Mouse (Mus musculus): Measurements from ENCODE around the gene Bcl2l1. TPM values are rescaled to one million over a fixed set of nuclear protein-coding genes. Genes with fewer than 3 reads are reported as not detected.
A peak's percentile ranks its signal among the peaks of the same experiment; 100 is the strongest.

The Bcl2l1 gene
- polyA plus RNA-seq, 1 experiment from 2014 or later, result 129 TPM

DNA sequence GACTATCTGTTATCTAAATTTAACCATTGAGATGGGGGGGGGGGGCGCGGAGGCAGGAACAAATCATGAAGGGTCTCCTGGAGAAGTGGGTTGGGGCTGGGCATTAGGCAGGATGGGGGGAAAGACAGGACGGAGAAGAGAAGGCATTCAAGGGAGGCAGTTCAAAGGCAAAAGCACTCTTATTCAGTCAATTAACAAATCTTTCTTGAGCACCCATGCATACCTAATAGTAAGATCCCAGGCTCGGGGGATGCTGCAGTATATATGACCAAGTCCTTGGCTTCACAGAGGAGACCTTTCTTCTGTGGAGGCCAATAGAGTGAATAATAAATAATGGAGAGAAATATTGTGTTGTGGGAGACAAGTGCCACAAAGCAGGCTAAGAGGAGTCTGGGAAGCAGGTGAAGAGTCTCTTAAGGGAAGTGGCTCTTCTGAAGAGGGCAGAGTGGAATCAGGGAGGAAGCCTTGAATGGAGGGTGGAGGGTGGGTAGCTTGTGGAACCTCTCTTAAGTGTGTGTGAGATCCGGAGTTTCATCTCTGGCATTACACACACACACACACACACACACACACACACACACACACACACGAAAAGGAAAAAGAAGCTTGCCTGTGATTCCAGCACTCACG, 66.4 kb downstream of the Bcl2l1 start:
- ATAC-seq (ENCODE audit: low FRiP score) (peak; percentile 40), DNase-seq (ENCODE audit: low spot score) (no peak)
- Histone ChIP-seq H3K36me3 (ENCODE audit: control insufficient read depth, insufficient read depth, low read length) (no peaks in the 10 kb centered on the region), H3K4me2 (replicated peaks; ENCODE audit: low read depth, low read length) (peak overlapping the region; percentile 37; the same call in 1 of the 2 replicates), H3K9ac (ENCODE audit: low read depth, low read length) (no peak overlapping the region), H3K9me3 (ENCODE audit: control insufficient read depth, low read length) (no peaks in the 10 kb centered on the region), H3K27me3 (ENCODE audit: control insufficient read depth, insufficient read depth, low read length) (no peaks in the 10 kb centered on the region), H3K4me3 (ENCODE audit: low read depth, low read length) (no peak overlapping the region), H3K27ac (ENCODE audit: low read depth, low read length) (no peak overlapping the region), H3K4me1 (replicated peaks; ENCODE audit: control insufficient read depth, insufficient read depth, low read length) (no peaks in the 10 kb centered on the region; the same call in 1 of the 2 replicates)
- 35% methylated on average over 7 of the region's 7 CpGs for WGBS

DNA sequence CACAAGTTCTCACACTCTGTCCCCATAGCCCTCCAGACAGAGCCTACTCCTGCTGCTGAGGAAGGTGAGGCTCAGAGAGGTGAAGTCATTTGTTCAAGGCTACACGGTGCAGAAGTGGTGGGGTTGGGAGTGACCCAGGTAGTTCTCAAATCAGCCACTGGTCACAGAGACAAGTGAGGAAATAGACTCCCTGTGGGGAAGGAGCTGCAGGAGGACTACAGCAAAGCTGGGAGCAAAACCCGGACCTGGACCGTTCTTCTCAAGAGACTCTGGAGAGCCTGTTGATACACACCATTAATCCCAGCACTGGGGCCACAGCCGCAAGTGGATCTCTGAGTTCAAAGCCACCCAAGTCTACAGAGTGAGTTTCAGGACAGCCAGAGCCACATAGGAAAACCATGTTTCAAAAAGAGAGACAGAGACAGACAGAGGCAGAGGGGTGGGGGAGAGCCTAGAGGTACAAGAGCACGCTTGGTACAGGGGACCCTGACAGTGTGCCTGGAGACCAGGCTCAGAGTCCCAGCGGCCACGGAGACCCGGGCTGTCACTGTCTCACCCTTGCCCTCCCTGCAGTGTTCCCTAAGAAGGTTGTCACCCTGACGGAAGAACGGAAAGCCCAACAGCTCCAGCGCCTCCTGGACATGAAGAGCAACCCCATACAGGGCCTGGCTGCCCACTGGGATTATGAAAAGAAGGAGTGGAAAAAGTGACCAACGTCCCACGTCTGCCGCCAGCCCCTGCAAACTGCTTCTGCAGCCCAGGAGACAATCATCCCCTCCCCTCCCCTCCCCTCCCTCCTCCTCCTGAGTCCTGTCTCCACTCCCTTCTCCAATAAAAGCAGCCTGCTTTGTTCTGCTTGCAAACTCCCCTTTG, 67.1 kb downstream of the Bcl2l1 start:
- no peaks in the 10 kb centered on the region for H3K9me3 ChIP-seq (ENCODE audit: control insufficient read depth, low read length)
- H3K4me1 ChIP-seq (replicated peaks; ENCODE audit: control insufficient read depth, insufficient read depth, low read length), result no peaks in the 10 kb centered on the region; the same call in 1 of the 2 replicates
- DNase-seq (ENCODE audit: low spot score) (peak; percentile 51), ATAC-seq (ENCODE audit: low FRiP score) (peak; percentile 62)
- H3K4me3 ChIP-seq (ENCODE audit: low read depth, low read length), result no peak overlapping the region
- 3% methylated on average over 14 of the region's 14 CpGs for WGBS
- peak overlapping the region; percentile 37 for H3K4me2 ChIP-seq (replicated peaks; ENCODE audit: low read depth, low read length)
- no peaks in the 10 kb centered on the region for H3K36me3 ChIP-seq (ENCODE audit: control insufficient read depth, insufficient read depth, low read length)
- no peak overlapping the region for H3K27ac ChIP-seq (ENCODE audit: low read depth, low read length)
- H3K9ac ChIP-seq (ENCODE audit: low read depth, low read length), result 0 out of 2 replicates have a peak overlapping the region, but pooled peaks have one; percentile 17
- no peaks in the 10 kb centered on the region for H3K27me3 ChIP-seq (ENCODE audit: control insufficient read depth, insufficient read depth, low read length)

DNA sequence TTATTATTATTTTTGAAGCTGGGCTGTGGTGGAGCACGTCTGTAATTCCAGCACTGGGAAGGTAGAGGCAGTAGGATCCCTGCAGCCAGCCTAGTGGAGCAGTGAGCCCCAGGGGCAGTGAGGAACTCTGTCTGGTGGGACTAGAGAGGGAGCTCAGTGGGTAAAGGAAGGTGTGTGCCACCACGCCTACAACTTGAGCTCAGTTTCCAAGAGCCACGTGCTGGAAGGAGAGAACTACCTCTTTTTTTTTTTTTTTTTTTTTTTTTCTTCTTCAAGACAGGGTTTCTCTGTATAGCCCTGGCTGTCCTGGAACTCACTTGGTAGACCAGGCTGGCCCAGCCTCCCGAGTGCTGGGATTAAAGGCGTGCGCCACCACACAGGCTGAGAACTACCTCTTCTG, 68.2 kb downstream of the Bcl2l1 start:
- Histone ChIP-seq H3K27me3 (ENCODE audit: control insufficient read depth, insufficient read depth, low read length) (no peaks in the 10 kb centered on the region), H3K36me3 (ENCODE audit: control insufficient read depth, insufficient read depth, low read length) (no peaks in the 10 kb centered on the region), H3K4me2 (replicated peaks; ENCODE audit: low read depth, low read length) (no peak overlapping the region), H3K4me1 (replicated peaks; ENCODE audit: control insufficient read depth, insufficient read depth, low read length) (no peaks in the 10 kb centered on the region; the same call in 1 of the 2 replicates), H3K9ac (ENCODE audit: low read depth, low read length) (no peak overlapping the region), H3K27ac (ENCODE audit: low read depth, low read length) (no peak overlapping the region), H3K4me3 (ENCODE audit: low read depth, low read length) (no peak overlapping the region), H3K9me3 (ENCODE audit: control insufficient read depth, low read length) (no peaks in the 10 kb centered on the region)
- 78% methylated on average over 6 of the region's 6 CpGs for WGBS
- no peak for ATAC-seq (ENCODE audit: low FRiP score)
- no peak for DNase-seq (ENCODE audit: low spot score)

DNA sequence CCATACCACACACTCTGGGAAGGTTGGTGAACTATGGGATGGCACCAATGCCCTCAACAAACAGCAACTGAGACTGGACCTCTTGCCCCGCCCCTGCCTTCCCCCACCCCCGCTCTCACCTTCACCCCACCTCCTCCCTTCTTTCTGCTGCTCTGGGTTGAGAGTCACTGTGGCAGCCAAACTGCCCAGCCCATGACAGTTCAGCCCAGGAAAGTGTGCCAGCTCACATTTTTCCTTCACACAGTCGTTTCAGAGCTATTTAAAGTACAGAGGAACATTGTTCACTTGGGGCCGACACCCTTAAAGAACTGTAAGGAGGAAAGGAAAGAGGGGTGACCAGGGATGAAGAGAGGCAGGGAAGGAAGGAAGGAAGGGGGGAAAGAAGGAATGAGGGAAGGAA, 73.2 kb downstream of the Bcl2l1 start:
- Histone ChIP-seq H3K9me3 (ENCODE audit: control insufficient read depth, low read length) (no peaks in the 10 kb centered on the region), H3K4me2 (replicated peaks; ENCODE audit: low read depth, low read length) (no peak overlapping the region), H3K27ac (ENCODE audit: low read depth, low read length) (no peak overlapping the region), H3K4me3 (ENCODE audit: low read depth, low read length) (no peak overlapping the region), H3K36me3 (ENCODE audit: control insufficient read depth, insufficient read depth, low read length) (no peaks in the 10 kb centered on the region), H3K9ac (ENCODE audit: low read depth, low read length) (no peak overlapping the region), H3K4me1 (replicated peaks; ENCODE audit: control insufficient read depth, insufficient read depth, low read length) (peaks cover 11% of the 10 kb centered on the region), H3K27me3 (ENCODE audit: control insufficient read depth, insufficient read depth, low read length) (no peaks in the 10 kb centered on the region)
- ATAC-seq (ENCODE audit: low FRiP score) (no peak), DNase-seq (ENCODE audit: low spot score) (no peak)
- 50% methylated on average over 4 of the region's 4 CpGs for WGBS

DNA sequence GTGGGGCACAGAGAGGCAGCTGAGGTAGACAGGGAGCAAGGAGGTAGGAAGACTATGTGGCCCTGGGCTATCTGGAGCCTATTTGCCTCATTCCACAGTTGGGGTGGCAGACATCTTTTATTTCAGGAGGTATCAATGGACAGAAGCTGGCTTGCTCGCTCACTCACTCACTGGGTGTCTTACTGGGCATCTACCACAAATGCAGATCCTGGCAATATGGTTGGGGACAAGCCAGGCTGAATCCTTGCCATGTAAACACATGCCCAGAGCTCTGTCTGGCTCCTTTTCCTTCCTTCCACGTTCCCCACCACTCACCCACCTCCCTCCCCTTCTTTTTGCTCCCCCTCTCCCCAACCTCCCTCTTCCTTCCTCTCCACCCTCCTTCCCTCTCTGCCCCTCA, 74.0 kb downstream of the Bcl2l1 start:
- Histone ChIP-seq H3K4me3 (ENCODE audit: low read depth, low read length) (no peak overlapping the region), H3K9me3 (ENCODE audit: control insufficient read depth, low read length) (no peaks in the 10 kb centered on the region), H3K27me3 (ENCODE audit: control insufficient read depth, insufficient read depth, low read length) (no peaks in the 10 kb centered on the region), H3K36me3 (ENCODE audit: control insufficient read depth, insufficient read depth, low read length) (no peaks in the 10 kb centered on the region), H3K4me1 (replicated peaks; ENCODE audit: control insufficient read depth, insufficient read depth, low read length) (peaks cover 11% of the 10 kb centered on the region), H3K27ac (ENCODE audit: low read depth, low read length) (no peak overlapping the region), H3K4me2 (replicated peaks; ENCODE audit: low read depth, low read length) (no peak overlapping the region), H3K9ac (ENCODE audit: low read depth, low read length) (no peak overlapping the region)
- ATAC-seq (ENCODE audit: low FRiP score) (no peak), DNase-seq (ENCODE audit: low spot score) (no peak)
- WGBS, result 58% methylated on average over 2 of the region's 2 CpGs

DNA sequence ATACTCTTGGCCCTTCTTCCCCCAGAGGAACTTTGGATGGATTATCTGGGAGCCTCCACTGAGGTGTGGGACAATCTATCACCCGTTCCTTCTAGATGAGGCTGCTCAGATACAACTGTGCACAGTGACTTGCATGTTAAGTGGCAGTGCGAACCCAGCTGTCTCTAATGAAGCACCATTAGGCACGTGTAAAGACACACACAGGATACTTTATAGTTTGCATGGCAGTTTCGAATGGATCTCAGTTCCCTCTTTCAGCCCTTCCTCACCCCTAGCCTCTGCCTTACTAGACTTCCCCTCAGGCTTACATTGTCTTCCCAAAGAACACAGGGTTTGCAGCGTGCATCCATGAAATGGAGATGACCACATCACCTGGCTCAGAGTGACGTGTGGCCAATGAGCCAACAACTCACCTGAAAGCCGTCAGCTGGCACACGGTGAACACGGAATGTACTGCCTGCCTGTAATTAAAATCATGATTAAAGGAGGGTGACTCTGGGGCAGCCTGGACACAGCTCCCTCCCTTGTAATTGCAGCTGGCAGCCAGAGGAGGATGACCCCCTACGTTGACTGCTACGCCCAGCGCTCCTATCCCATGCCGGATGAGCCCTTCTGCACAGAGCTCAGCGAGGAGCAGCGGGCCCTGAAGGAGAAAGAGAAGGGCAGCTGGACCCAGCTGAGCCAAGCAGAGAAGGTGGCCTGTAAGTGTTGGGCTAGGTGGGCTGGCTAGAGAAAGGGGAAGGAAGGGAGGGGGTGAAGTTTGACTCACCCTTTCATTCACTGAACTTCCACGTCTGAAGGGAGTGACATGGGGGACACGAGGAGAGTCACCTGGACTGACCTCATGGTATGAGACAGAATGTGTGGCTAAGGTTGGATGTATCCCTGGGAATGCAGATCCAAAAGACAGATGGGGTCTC, 74.8 kb downstream of the Bcl2l1 start:
- ATAC-seq (ENCODE audit: low FRiP score), result no peak
- 68% methylated on average over 17 of the region's 17 CpGs for WGBS
- H3K27ac ChIP-seq (ENCODE audit: low read depth, low read length), result no peak overlapping the region
- H3K4me1 ChIP-seq (replicated peaks; ENCODE audit: control insufficient read depth, insufficient read depth, low read length), result peaks cover 11% of the 10 kb centered on the region
- no peak for DNase-seq (ENCODE audit: low spot score)
- no peak overlapping the region for H3K4me3 ChIP-seq (ENCODE audit: low read depth, low read length)
- no peaks in the 10 kb centered on the region for H3K9me3 ChIP-seq (ENCODE audit: control insufficient read depth, low read length)
- H3K36me3 ChIP-seq (ENCODE audit: control insufficient read depth, insufficient read depth, low read length), result no peaks in the 10 kb centered on the region
- no peaks in the 10 kb centered on the region for H3K27me3 ChIP-seq (ENCODE audit: control insufficient read depth, insufficient read depth, low read length)
- no peak overlapping the region for H3K4me2 ChIP-seq (replicated peaks; ENCODE audit: low read depth, low read length)
- no peak overlapping the region for H3K9ac ChIP-seq (ENCODE audit: low read depth, low read length)

DNA sequence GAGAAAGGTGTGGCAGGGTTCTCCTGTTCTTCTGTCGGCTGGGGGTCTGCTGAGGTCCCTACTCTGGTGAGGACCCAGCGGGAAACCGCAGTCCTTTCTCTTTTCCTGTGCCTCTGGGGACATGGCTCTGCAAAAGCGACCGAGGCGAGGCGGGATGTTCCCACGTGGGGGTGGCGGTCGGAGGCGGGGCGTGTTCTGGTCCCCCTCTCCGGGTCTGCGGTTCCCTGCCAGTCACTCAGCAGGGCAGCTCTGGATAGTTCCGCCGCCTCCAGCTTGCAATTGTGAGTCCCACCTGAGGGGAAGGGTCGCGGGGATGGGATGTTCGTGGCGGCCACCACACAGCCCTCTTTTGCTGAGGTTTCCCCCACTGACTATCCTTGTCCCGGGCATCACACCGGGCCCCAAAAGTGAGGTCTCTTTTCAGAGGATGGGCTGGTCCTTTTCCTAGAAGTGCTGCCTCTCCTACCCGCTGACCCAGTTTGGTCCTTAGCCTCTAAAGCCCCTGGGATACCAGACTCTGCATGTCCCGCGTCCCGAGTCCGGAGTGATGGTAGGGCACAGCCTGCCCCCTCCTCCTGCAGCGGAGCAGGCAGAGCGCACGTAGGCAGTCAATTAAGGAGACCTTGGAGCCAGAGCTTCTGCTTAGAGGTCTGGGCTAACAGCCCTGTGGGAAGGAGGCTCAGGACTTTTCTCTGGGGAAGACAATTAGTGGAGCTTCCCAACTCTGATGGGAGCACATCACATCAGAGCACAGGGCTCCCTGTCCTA, 77.4 kb downstream of the Bcl2l1 start, which contains the start of gene Cox4i2:
TSS of gene Cox4i2 (plus strand) at position 230 of the 768 bp plus-strand sequence.
- H3K4me2 ChIP-seq (replicated peaks; ENCODE audit: low read depth, low read length), result peak within 1 kb of the TSS; percentile 36
- H3K9me3 ChIP-seq (ENCODE audit: control insufficient read depth, low read length), result no peaks in the 10 kb centered on the region
- ATAC-seq (ENCODE audit: low FRiP score) (peak; percentile 27; the same call in 1 of the 2 replicates), DNase-seq (ENCODE audit: low spot score) (peak; percentile 37)
- H3K4me3 ChIP-seq (ENCODE audit: low read depth, low read length), result peak within 1 kb of the TSS; percentile 13
- no peak within 1 kb of the TSS for H3K27ac ChIP-seq (ENCODE audit: low read depth, low read length)
- peak within 1 kb of the TSS; percentile 44 for H3K9ac ChIP-seq (ENCODE audit: low read depth, low read length)
- H3K27me3 ChIP-seq (ENCODE audit: control insufficient read depth, insufficient read depth, low read length), result no peaks in the 10 kb centered on the region
- H3K4me1 ChIP-seq (replicated peaks; ENCODE audit: control insufficient read depth, insufficient read depth, low read length), result peaks cover 11% of the 10 kb centered on the region
- 2% methylated on average over 29 of the region's 30 CpGs for WGBS
- no peaks in the 10 kb centered on the region for H3K36me3 ChIP-seq (ENCODE audit: control insufficient read depth, insufficient read depth, low read length)

DNA sequence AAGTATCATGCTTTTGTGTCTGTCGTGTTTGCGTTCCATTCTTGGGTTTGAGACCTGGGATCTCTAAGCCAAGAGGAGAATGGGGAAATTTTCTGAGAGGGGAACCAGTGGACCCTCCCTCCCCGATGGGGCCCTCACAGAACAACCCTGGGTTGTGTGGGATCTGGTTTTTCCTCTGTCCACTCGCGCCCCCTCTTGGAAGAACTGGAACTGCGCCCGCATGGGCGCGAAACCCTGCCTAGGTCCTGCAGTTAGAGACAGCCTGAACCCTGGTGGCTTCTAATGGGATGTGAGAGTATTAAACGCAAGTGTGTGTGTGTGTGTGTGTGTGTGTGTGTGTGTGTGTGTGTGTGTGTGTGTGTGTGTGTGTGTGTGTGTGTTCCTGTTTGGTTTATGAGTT, 89.1 kb downstream of the Bcl2l1 start:
- Histone ChIP-seq H3K9ac (ENCODE audit: low read depth, low read length) (no peak overlapping the region), H3K36me3 (ENCODE audit: control insufficient read depth, insufficient read depth, low read length) (no peaks in the 10 kb centered on the region), H3K4me2 (replicated peaks; ENCODE audit: low read depth, low read length) (no peak overlapping the region), H3K27ac (ENCODE audit: low read depth, low read length) (no peak overlapping the region), H3K9me3 (ENCODE audit: control insufficient read depth, low read length) (no peaks in the 10 kb centered on the region), H3K4me3 (ENCODE audit: low read depth, low read length) (no peak overlapping the region), H3K27me3 (ENCODE audit: control insufficient read depth, insufficient read depth, low read length) (no peaks in the 10 kb centered on the region), H3K4me1 (replicated peaks; ENCODE audit: control insufficient read depth, insufficient read depth, low read length) (peaks cover 6% of the 10 kb centered on the region)
- ATAC-seq (ENCODE audit: low FRiP score) (no peak), DNase-seq (ENCODE audit: low spot score) (peak; percentile 84)
- WGBS, result 30% methylated on average over 10 of the region's 10 CpGs
